9 mouse cellular contexts compared by ENCODE assay signal in the genomic region with DNA sequence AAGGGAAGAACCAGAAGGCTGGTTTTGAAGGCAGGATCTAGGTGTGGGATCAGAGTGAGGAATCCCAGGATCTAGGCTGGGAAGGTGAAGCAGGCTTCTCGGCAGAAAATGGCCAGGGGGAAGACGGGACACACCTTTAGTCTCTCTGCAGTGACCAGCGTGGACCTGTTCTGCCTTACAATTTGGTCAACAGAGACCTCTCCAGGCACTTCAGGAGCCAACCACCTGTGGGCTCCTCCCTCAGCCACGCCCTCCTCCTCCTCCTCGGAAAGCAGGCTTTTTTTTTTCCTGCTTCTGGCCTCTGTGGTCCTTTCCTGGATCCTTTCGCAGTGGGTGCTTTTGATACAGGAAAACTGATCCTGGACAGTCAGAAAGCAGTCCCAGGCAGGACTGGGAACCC. TPM values are rescaled to one million over a fixed set of nuclear protein-coding genes. Genes with fewer than 3 reads are reported as not detected.
A peak's percentile ranks its signal among the peaks of the same experiment; 100 is the strongest.
DNase-seq lines count a peak whose midpoint lies in the region; ATAC-seq and TF ChIP-seq lines count a peak whose summit lies in the region.
"Had no signal": no experiment of that assay in that cellular context is flagged by ENCODE, and none has a peak within 500 bp of the region (broad histone marks: within the 10 kb centered on the region; RNA-seq: fewer than 3 reads in every experiment).

A gene (minus strand): TSS at position 182 of the 400 bp plus-strand sequence.

- H3K4me1 ChIP-seq in forebrain, embryonic 13.5 days: peaks cover 7% of the 10 kb centered on the region; the same call in 1 of the 2 replicates
- no peaks in the 10 kb centered on the region for H3K4me1 ChIP-seq in forebrain, postnatal 0 days (ENCODE audit: insufficient read depth)
- peaks cover 92% of the 10 kb centered on the region for H3K4me1 ChIP-seq in kidney, embryonic 15.5 days
- H3K4me1 ChIP-seq in lung, embryonic 14.5 days (ENCODE audit: insufficient read depth): peaks cover 6% of the 10 kb centered on the region

- no peak within 1 kb of the TSS for H3K4me3 ChIP-seq in forebrain, embryonic 13.5 days
- no peak within 1 kb of the TSS for H3K4me3 ChIP-seq in forebrain, postnatal 0 days (ENCODE audit: low read depth, low read length)
- H3K4me3 ChIP-seq in kidney, embryonic 15.5 days (replicated peaks): peak within 1 kb of the TSS; percentile 53
- peak within 1 kb of the TSS; percentile 42 for H3K4me3 ChIP-seq in lung, embryonic 14.5 days (ENCODE audit: low read depth, low read length)

- 0 out of 2 replicates have a peak within 1 kb of the TSS, but pooled peaks have one; percentile 17 for H3K9ac ChIP-seq in forebrain, embryonic 13.5 days
- H3K9ac ChIP-seq in forebrain, postnatal 0 days: no peak within 1 kb of the TSS
- H3K9ac ChIP-seq in kidney, embryonic 15.5 days: peak within 1 kb of the TSS; percentile 64
- H3K9ac ChIP-seq in lung, embryonic 14.5 days: peak within 1 kb of the TSS; percentile 54

- 10% methylated on average over 6 of the region's 6 CpGs for WGBS in forebrain, embryonic 13.5 days
- 11% methylated on average over 5 of the region's 6 CpGs for WGBS in forebrain, postnatal 0 days
- 4% methylated on average over 6 of the region's 6 CpGs for WGBS in kidney, embryonic 15.5 days
- 9% methylated on average over 6 of the region's 6 CpGs for WGBS in lung, embryonic 14.5 days

- H3K36me3 ChIP-seq in forebrain, embryonic 13.5 days (ENCODE audit: poor library complexity, severe bottlenecking): peaks cover 26% of the 10 kb centered on the region
- H3K36me3 ChIP-seq in forebrain, postnatal 0 days (ENCODE audit: insufficient read depth): peaks cover 20% of the 10 kb centered on the region
- H3K36me3 ChIP-seq in kidney, embryonic 15.5 days: peaks cover 25% of the 10 kb centered on the region
- H3K36me3 ChIP-seq in lung, embryonic 14.5 days (ENCODE audit: insufficient read depth): peaks cover 22% of the 10 kb centered on the region

- TF ChIP-seq CTCF in forebrain, postnatal 0 days (IDR thresholded peaks at IDR 0.05; ENCODE audit: low read depth): no peak
- TF ChIP-seq CTCF in lung, embryonic 14.5 days (IDR thresholded peaks at IDR 0.05; ENCODE audit: low read depth): no peak

- H3K4me2 ChIP-seq in forebrain, embryonic 13.5 days: 0 out of 2 replicates have a peak within 1 kb of the TSS, but pooled peaks have one; percentile 2
- H3K4me2 ChIP-seq in forebrain, postnatal 0 days (ENCODE audit: low read depth): no peak within 1 kb of the TSS
- peak within 1 kb of the TSS; percentile 55 for H3K4me2 ChIP-seq in kidney, embryonic 15.5 days
- H3K4me2 ChIP-seq in lung, embryonic 14.5 days: peak within 1 kb of the TSS; percentile 57

- no peaks in the 10 kb centered on the region for H3K9me3 ChIP-seq in forebrain, embryonic 13.5 days (replicated peaks)
- no peaks in the 10 kb centered on the region for H3K9me3 ChIP-seq in forebrain, postnatal 0 days (ENCODE audit: low read length)
- H3K9me3 ChIP-seq in kidney, embryonic 15.5 days (replicated peaks): no peaks in the 10 kb centered on the region
- H3K9me3 ChIP-seq in lung, embryonic 14.5 days (ENCODE audit: low read depth, low read length): no peaks in the 10 kb centered on the region

- peaks cover 40% of the 10 kb centered on the region for H3K27me3 ChIP-seq in forebrain, embryonic 13.5 days
- peaks cover 10% of the 10 kb centered on the region; the same call in 1 of the 2 replicates for H3K27me3 ChIP-seq in forebrain, postnatal 0 days (ENCODE audit: insufficient read depth, low read length)
- peaks cover 9% of the 10 kb centered on the region for H3K27me3 ChIP-seq in kidney, embryonic 15.5 days
- peaks cover 5% of the 10 kb centered on the region; the same call in 1 of the 2 replicates for H3K27me3 ChIP-seq in lung, embryonic 14.5 days (ENCODE audit: insufficient read depth, low read length)

- no peak for DNase-seq in forebrain, postnatal 0 days
- DNase-seq in embryo, embryonic 11 days: peak; percentile 21
- peak; percentile 69 for DNase-seq in lung, embryonic 14.5 days
- no peak for DNase-seq in thymus, postnatal 10 days (ENCODE audit: low spot score in 2 of 2)
- no peak for DNase-seq in MN1 (ENCODE audit: low spot score)
- no peak for DNase-seq in frontal cortex, postnatal 25 days (ENCODE audit: low spot score in 2 of 2)
- DNase-seq: cerebellum, postnatal 14 days had no signal

- no peak for ATAC-seq in forebrain, embryonic 13.5 days
- ATAC-seq in forebrain, postnatal 0 days: no peak
- peak; percentile 30; the same call in 1 of the 2 replicates for ATAC-seq in kidney, embryonic 15.5 days (replicated peaks; ENCODE audit: low FRiP score)
- ATAC-seq in lung, embryonic 14.5 days (ENCODE audit: insufficient read depth): no peak

- H3K27ac ChIP-seq in forebrain, embryonic 13.5 days: no peak within 1 kb of the TSS
- H3K27ac ChIP-seq in forebrain, postnatal 0 days (ENCODE audit: low read depth, low read length): no peak within 1 kb of the TSS
- H3K27ac ChIP-seq in kidney, embryonic 15.5 days: peak within 1 kb of the TSS; percentile 93
- H3K27ac ChIP-seq in lung, embryonic 14.5 days (ENCODE audit: low read depth): peak within 1 kb of the TSS; percentile 74

RNA-seq across cellular contexts. Expression of the gene that starts here (rescaled TPM):
- polyA plus RNA-seq in forebrain, embryonic 13.5 days (2015; fragmentation: Nextera tagmentation; extraction: Ambion mirVana): 0.09 and 0.29 TPM in 2 replicates
- total RNA-seq in forebrain, postnatal 0 days (2014; rRNA removed): 0.38 and 1.1 TPM in 2 replicates
- polyA plus RNA-seq in forebrain, postnatal 0 days (2015; fragmentation: Nextera tagmentation; extraction: Ambion mirVana): 0.92 and 1.5 TPM in 2 replicates
- polyA plus RNA-seq in kidney, embryonic 15.5 days (2015; fragmentation: Nextera tagmentation; extraction: Ambion mirVana): 56.9 and 59.5 TPM in 2 replicates
- polyA plus RNA-seq in lung, embryonic 14.5 days (2014; fragmentation: Nextera tagmentation; extraction: Ambion mirVana): 48.8 and 51.7 TPM in 2 replicates

Comparison
In these comparisons a context has a peak if more than half of its experiments do, and no peak if none do; other contexts are left out.
1. RNA of the gene that starts here (polyA plus RNA-seq): 56.9 to 59.5 TPM in kidney, embryonic 15.5 days and 48.8 to 51.7 TPM in lung, embryonic 14.5 days; 0.92 to 1.5 TPM in forebrain, postnatal 0 days and 0.09 to 0.29 TPM in forebrain, embryonic 13.5 days; every median in the first group is over 10 times any median in the second.
2. H3K27ac ChIP-seq: peak in kidney, embryonic 15.5 days (single experiment) and lung, embryonic 14.5 days (single experiment); none in forebrain, embryonic 13.5 days (single experiment) and forebrain, postnatal 0 days (single experiment).
3. H3K4me3 ChIP-seq: peak in kidney, embryonic 15.5 days (single experiment) and lung, embryonic 14.5 days (single experiment); none in forebrain, embryonic 13.5 days (single experiment) and forebrain, postnatal 0 days (single experiment).
4. DNase-seq: peak in embryo, embryonic 11 days (single experiment) and lung, embryonic 14.5 days (single experiment); none in forebrain, postnatal 0 days (single experiment), thymus, postnatal 10 days (0 of 2), MN1 (single experiment) and frontal cortex, postnatal 25 days (0 of 2).